Mouse (Mus musculus) embryonic fibroblast, embryonic 13.5 days (primary cell): ENCODE data around the gene Ptger2. TPM values are rescaled to one million over a fixed set of nuclear protein-coding genes. Genes with fewer than 3 reads are reported as not detected.

Experiments
- H3K27ac ChIP-seq: 2 replicates; pipeline ENCODE4 v1.5.1; 2012; ENCODE audit warnings: low read length, control low read depth, inconsistent platforms; ENCODE audit not compliant: insufficient read depth
- H3K4me1 ChIP-seq: 2 replicates; pipeline ENCODE4 v1.6.1; 2011; ENCODE audit warnings: low read length; ENCODE audit not compliant: control insufficient read depth, insufficient read depth
- H3K4me3 ChIP-seq: 2 replicates; pipeline ENCODE4 v1.5.1; 2011; ENCODE audit warnings: mild to moderate bottlenecking, control low read depth, low read length; ENCODE audit not compliant: insufficient read depth
- CTCF ChIP-seq: IDR thresholded peaks from 2 replicates; pipeline ENCODE4 v1.5.1; 2011; ENCODE audit warnings: mild to moderate bottlenecking, control low read depth, low read length, moderate library complexity, borderline replicate concordance; ENCODE audit not compliant: insufficient read depth
- POLR2A ChIP-seq: IDR thresholded peaks from 2 replicates; pipeline ENCODE4 v1.6.1; 2011; ENCODE audit warnings: low read depth, mild to moderate bottlenecking, control low read depth, low read length, moderate library complexity
- polyA plus RNA-seq: library from polyadenylated mRNA; stranded (reverse); fragments of >200 nt; gene quantifications from 2 replicates; pipeline ENCODE4 v1.2.4, GENCODE M21; 2011; ENCODE audit warnings: low read depth; ENCODE audit not compliant: missing spikeins, insufficient read length

Gene Ptger2
- polyA plus RNA-seq, 1 experiment: 0.23 TPM

- TF ChIP-seq CTCF (no peak), POLR2A (no peak)
- Histone ChIP-seq H3K4me3 (no peak overlapping the region), H3K4me1 (no peaks in the 10 kb centered on the region), H3K27ac (peak overlapping the region; percentile 65)
Observed at GRCm38 (mm10) chr14:45049689-45050418, 61.9 kb downstream of the Ptger2 start.

GRCm38 (mm10) chr14:45050419-45050776, 62.4 kb downstream of the Ptger2 start:
- no peaks in the 10 kb centered on the region for H3K4me1 ChIP-seq
- TF ChIP-seq CTCF (no peak), POLR2A (no peak)
- peak overlapping the region; percentile 65 for H3K27ac ChIP-seq
- no peak overlapping the region for H3K4me3 ChIP-seq

GRCm38 (mm10) chr14:45051116-45051515, 63.1 kb downstream of the Ptger2 start:
- H3K27ac ChIP-seq: no peak overlapping the region

More at GRCm38 (mm10) chr14:45051116-45051515, 63.1 kb downstream of the Ptger2 start:
- no peaks in the 10 kb centered on the region for H3K4me1 ChIP-seq
- H3K4me3 ChIP-seq: no peak overlapping the region
- TF ChIP-seq CTCF: no peak
- no peak for TF ChIP-seq POLR2A

Other genes starting within 250 kb of the Ptger2 start
- not detected in 2 replicates for gene Gm8267, start 237.9 kb upstream of the Ptger2 start, polyA plus RNA-seq
- not detected in 2 replicates for gene Ptgdr, start 128.8 kb upstream of the Ptger2 start, polyA plus RNA-seq
- gene Gpr137c, start 231.5 kb downstream of the Ptger2 start, polyA plus RNA-seq: 2.1 and 4.9 TPM in 2 replicates
- 23.2 and 33.9 TPM in 2 replicates for gene Txndc16, start 232.1 kb downstream of the Ptger2 start, polyA plus RNA-seq